Comparison of ENCODE assay signal across 22 mouse cellular contexts in genomic region chr1:119075500-119075899, GRCm38 (mm10). TPM values are rescaled to one million over a fixed set of nuclear protein-coding genes. Genes with fewer than 3 reads are reported as not detected.
"Had no signal": no experiment of that assay in that cellular context is flagged by ENCODE, and none has a peak within 500 bp of the region (broad histone marks: within the 10 kb centered on the region; RNA-seq: fewer than 3 reads in every experiment).

No protein-coding gene starts in this region.

- H3K36me3 ChIP-seq: kidney, embryonic 15.5 days; liver, embryonic 13.5 days; midbrain, embryonic 12.5 days; midbrain, embryonic 15.5 days; stomach, embryonic 15.5 days had no signal

- H3K4me1 ChIP-seq: liver, embryonic 13.5 days; midbrain, embryonic 12.5 days; midbrain, embryonic 15.5 days; stomach, embryonic 15.5 days had no signal

- DNase-seq: kidney, adult 8-10 months; kidney, postnatal 14 days; kidney, postnatal 4 days; layer of hippocampus, adult 9-11 months; liver, embryonic 13.5 days; lung, adult 2 months; lung, postnatal 14 days; lung, postnatal 4 days; right cerebral cortex, adult 18-20 months; right cerebral cortex, postnatal 14 days; spleen, adult 18-20 months; thymus, adult 2 months had no signal

- H3K9ac ChIP-seq: kidney, embryonic 15.5 days; liver, embryonic 13.5 days; midbrain, embryonic 12.5 days; midbrain, embryonic 15.5 days; stomach, embryonic 15.5 days had no signal

- H3K4me3 ChIP-seq: kidney, embryonic 15.5 days; layer of hippocampus, adult 2 months; liver, embryonic 13.5 days; midbrain, embryonic 12.5 days; midbrain, embryonic 15.5 days; myocyte; stomach, embryonic 15.5 days had no signal

- H3K4me2 ChIP-seq: kidney, embryonic 15.5 days; liver, embryonic 13.5 days; midbrain, embryonic 12.5 days; midbrain, embryonic 15.5 days; stomach, embryonic 15.5 days had no signal

- ATAC-seq: intestine, embryonic 16.5 days; midbrain, embryonic 15.5 days had no signal

- H3K27me3 ChIP-seq: midbrain, embryonic 15.5 days; stomach, embryonic 15.5 days had no signal

- H3K27ac ChIP-seq: kidney, embryonic 15.5 days; layer of hippocampus, adult 2 months; liver, embryonic 13.5 days; midbrain, embryonic 12.5 days; midbrain, embryonic 15.5 days; stomach, embryonic 15.5 days had no signal

- H3K9me3 ChIP-seq: kidney, embryonic 15.5 days; liver, embryonic 13.5 days; midbrain, embryonic 12.5 days; midbrain, embryonic 15.5 days; stomach, embryonic 15.5 days had no signal

RNA-seq across cellular contexts. Expression of gene Gli2, which starts 22.1 kb away (rescaled TPM):
- total RNA-seq: liver, adult 2 months; megakaryocyte progenitor cell, adult 5-6 weeks; megakaryocyte-erythroid progenitor cell, adult 5-6 weeks had no signal
